Mouse (Mus musculus): ENCODE results near the gene Osmr.

DNA sequence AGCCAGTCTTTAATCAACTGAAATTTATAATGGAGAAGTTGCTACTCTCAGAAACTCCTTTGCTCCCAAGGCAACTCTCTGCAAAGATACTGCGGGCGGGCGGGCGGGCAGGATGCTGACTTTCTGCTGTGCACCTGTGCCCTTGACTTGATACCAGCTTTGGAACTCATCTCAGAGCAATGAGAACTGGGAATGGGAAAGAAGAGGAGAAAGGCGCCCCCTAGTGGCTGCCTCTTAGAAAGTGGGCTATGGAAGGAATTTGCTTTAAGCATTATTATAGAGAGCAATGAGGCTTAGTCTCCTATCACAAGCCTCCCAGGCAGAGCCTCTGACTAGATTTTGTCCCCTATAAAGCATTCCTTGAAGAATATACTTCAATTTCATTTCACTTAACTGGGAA, 9.0 kb upstream of the Osmr start:
- TF ChIP-seq RAD21 (IDR thresholded peaks at IDR 0.05; ENCODE audit: low read depth, low read length) (peak; percentile 56), CTCF (conservative IDR thresholded peaks at IDR 0.05 in 1 of 2, IDR thresholded peaks at IDR 0.05 in 1 of 2; ENCODE audit: low read depth in 2 of 2, low read length in 2 of 2) (peak; percentile 49 to 76; a peak in 3 of 4 replicates), POLR2A (IDR thresholded peaks at IDR 0.05; ENCODE audit: low read depth, low read length) (no peak)

Measured in CH12.LX (cell line).